Mouse (Mus musculus): ENCODE measurements around the gene Mal.

Gene Mal

DNA sequence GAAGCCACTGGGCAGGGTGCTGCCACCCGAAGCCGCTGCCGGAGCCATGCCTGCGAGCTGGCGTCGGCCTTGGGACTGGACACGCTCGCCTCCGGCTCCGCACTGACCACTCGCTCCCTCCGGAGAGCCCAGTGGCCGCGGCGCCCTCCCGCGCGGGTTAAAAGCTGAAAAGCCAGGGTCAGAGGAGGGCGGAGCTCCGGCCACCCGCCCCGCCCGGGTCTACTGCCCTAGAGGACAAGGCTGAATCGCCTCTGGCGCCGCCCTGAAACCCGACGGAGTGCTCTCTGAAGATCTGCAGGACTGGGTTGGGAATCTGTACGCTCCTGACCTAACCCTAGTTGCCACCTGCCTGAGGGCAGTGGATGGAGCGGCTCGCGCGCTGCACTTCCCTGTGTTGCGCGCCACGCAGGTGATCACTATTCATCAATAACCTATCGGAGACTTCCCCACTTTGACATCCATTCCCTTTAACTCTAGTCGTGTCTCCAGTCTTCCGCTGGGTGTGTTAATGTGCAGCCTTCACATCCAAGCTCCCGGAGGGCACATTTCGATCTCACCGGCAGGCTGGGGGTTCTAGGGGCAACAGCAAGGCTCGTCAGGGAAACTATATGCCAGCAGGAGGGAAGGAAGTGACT is at the start of gene Mal:
TSS of gene Mal (minus strand) at position 610 of the 635 bp plus-strand sequence.
- DNase-seq (ENCODE audit: low spot score) = peak; percentile 23

- DNase-seq (ENCODE audit: low spot score) = no peak
Observed at GRCm38 (mm10) chr2:127705267-127705666, 48.8 kb upstream of the Mal start.

DNA sequence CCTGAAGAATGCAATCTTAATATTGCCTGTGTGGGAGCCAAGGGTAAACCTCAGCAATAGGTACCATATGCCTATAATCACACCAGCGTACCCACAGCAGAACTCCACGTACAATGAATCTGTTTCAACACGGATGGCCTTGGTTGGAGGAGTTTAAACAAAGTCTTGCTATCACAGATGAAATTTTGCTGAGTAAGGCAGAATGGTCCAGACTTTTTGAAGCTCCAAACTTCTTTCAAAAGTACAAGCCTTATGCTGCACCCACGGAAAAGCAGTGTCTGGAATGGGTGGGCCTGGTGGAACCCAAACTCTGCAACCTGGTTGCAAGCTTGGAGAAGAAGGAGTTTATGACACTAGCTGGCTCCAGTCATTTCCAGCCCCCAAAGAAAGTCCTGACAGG is 32.7 kb upstream of the Mal start:
- no peak for DNase-seq (ENCODE audit: low spot score)

DNA sequence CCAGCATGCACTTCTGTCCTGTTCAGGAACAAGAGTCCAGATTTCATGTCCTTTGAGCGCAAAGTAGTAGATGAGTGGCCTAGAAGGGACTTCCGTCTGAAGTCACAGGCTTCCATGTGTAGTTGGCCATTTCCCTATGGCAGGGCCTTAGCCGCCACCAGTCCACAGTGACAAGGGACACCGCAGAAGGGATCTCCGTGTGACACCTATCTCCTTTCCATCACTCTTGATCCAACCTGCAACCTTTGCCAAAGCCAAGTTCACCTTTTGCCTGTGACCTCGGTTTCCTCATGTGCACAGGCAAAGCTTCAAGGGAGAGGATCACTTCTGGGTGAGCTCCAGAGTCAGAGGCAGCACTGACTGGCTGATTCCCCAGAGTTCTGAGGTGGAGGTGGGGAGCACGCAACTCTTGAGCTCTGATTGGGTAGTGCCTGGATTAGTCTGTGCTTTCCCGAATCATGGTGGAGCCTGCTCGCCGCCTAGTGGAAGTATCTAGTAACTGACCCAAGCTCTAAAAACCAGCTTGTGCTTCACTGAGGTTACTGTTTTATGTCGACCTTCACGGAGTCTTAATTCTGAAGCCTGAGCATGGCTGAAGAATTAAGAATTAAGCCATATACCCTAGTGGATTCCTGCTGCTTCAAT is 27.3 kb upstream of the Mal start:
- peak; percentile 46 for DNase-seq (ENCODE audit: low spot score)

- DNase-seq (ENCODE audit: low spot score) = no peak
Observed at GRCm38 (mm10) chr2:127667843-127668506, 11.5 kb upstream of the Mal start.

DNA sequence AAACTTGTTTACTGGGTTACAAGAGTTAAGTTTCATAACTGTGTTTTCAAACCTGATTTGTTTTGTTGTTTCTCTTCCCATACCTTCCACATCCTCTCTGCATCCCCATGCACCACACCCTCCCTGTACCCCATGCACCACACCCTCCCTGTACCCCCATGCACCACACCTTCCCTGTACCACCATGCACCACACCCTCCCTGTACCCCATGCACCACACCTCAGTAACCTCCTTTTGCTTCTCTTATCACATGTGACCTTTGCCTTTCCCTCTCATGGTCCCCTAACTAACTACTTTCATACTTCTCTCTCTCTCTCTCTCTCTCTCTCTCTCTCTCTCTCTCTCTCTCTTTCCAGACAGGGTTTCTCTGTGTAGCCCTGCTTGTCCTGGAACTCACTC is 10.5 kb upstream of the Mal start:
- no peak for DNase-seq (ENCODE audit: low spot score)

GRCm38 (mm10) chr2:127662708-127663107 is 6.2 kb upstream of the Mal start:
- no peak for DNase-seq (ENCODE audit: low spot score)

DNA sequence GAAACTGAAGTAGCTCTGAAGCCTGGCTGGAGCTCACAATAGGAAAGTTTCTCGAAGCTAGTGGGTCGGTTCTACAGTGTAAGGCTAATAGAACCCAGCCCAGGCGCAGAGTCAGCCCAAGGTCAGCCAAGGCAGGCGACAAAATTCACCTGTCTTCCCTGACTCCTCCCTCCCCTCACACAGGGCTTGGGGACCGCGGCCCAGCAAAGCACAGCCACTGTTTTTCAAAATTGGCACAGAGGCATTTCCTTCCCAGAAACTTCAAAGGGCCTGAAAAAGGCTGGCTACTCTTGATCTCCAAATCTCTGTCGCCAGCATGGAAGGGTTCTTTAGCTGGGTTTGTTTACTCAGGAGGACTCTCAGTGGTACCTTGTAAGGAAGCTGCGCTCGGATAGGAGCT is 1.1 kb downstream of the Mal start:
- DNase-seq (ENCODE audit: low spot score) = no peak

DNA sequence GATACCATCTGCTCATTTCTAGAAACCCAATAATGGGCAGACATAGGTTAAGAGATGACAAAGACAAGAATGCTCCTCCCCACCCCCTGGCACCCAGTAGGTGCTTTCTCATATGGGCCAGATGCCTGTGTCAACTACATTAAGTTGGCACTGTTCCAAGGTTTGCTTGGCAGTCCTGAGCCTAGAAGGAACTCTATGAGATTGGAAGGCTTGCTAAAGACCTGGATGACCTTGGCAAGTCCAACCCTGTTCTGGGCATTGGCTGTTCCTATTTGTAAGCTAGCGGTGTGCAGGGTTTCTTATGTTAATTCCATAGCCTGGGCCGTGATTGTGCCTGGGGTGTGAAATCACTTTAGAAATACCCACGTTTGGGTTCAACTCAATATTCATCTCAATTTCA is 1.7 kb downstream of the Mal start:
- no peak for DNase-seq (ENCODE audit: low spot score)

- DNase-seq (ENCODE audit: low spot score) = no peak
Observed at GRCm38 (mm10) chr2:127652805-127653204, 3.7 kb downstream of the Mal start.

DNA sequence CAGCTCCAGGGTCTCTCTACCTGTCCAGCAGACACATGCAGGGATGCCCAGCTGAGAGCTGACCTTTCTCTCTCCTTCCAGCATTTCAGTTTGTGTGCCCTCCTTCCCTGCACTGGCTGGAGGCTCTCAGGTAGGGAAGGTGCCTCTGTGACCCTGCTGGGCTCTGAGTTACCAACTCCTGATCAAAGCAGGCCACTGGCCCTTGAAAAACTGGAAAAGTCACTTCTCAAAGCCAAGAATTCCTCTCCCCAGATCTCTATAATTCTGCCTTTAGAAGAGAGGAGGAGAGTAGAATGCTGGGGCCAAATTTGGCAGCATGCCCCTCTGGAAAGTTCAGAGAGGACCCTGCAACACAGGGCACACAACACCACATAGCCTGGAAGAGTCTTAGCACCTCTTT is 4.2 kb downstream of the Mal start:
- DNase-seq (ENCODE audit: low spot score) = no peak

GRCm38 (mm10) chr2:127651601-127652000 is 4.9 kb downstream of the Mal start:
- no peak for DNase-seq (ENCODE audit: low spot score)

GRCm38 (mm10) chr2:127649921-127650320 is 6.6 kb downstream of the Mal start:
- DNase-seq (ENCODE audit: low spot score) = no peak

DNA sequence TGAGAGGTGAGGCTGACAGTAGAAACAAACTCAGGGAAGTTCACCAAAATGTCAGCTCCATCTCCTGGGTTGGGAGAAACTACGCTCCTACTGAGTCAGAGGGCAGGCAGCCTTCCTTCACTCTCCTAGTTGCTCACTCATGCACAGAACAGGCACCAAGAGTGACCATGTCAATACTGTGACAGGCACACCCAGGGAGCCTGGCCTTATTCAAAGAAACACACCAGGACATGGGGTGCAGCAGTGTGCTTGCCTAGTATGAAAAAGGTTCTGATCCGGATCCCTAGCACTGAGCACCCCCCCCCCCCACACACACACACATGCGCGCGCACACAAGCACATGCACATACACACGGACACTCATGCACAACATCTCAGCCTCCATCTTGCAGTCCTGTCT is 8.3 kb downstream of the Mal start:
- DNase-seq (ENCODE audit: low spot score) = no peak

GRCm38 (mm10) chr2:127646875-127647274 is 9.6 kb downstream of the Mal start:
- no peak for DNase-seq (ENCODE audit: low spot score)

GRCm38 (mm10) chr2:127643728-127644704 is 12.5 kb downstream of the Mal start:
- no peak for DNase-seq (ENCODE audit: low spot score)

DNA sequence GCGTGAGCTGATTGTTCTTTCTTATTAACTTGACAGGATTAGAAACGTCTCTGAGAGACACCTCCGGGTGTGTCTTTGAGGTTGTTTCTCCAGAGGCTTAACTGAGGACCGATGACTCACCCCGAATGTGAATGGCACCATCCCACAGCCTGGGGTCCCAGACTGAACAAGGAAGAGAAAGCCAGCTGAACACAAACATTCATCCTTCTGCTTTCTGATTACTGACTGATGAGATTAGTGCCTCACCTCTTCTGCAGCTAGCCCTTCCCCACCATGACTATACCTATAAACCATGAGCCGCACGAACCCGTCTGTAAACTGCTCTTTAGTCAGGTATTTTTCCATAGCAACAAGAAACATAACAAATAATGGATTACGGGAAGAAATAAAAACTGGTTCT is 17.5 kb downstream of the Mal start:
- no peak for DNase-seq (ENCODE audit: low spot score)

- DNase-seq (ENCODE audit: low spot score) = no peak
Observed at GRCm38 (mm10) chr2:127635581-127635980, 20.9 kb downstream of the Mal start.

DNA sequence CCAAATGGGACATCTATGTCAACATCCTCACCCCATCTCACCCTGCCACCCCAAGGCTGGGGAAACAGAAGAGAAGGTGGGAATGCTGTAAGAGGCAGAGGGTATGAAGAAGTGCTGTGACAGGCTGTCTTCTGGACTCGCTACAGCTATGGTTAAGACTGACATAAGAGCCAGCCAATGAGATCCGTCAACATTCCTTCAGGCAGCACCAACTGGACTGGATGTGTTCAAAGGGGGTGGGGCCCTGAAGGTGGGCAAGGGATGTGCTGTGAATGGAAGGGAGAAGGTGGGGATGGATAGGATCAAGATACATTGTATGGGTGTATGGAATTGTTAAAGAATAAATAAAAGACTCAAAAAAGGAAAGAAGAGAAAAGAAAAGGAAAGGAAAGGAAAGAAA is 23.9 kb downstream of the Mal start:
- no peak for DNase-seq (ENCODE audit: low spot score)

DNA sequence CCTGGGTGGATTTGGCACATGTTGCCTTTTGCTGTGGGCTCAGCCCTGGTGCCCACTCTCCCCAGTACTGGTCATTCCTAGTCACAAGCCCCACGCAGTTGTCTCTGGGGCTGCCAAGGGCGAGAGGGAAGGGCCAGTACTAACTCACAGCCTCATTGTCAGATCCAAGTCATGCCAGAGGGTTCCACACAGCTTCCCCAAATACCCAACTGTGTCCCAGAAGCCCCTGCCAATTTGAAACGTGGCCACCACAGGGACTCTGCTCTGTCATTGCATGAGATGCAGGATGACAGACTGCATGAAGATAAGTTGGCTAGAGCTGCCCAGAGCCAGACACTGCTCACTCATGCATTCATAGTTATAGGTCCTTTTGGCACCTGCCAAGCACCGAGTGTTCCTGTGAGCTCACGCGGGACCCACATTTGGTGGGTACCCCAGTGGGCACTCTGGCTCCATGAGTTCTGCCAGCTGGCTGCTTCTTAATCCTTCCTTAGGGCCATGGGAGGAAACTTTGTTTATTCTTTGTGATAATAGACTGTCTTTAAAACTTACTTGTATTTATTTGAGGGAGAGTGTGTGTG is 28.4 kb downstream of the Mal start:
- peak; percentile 13 for DNase-seq (ENCODE audit: low spot score)

DNA sequence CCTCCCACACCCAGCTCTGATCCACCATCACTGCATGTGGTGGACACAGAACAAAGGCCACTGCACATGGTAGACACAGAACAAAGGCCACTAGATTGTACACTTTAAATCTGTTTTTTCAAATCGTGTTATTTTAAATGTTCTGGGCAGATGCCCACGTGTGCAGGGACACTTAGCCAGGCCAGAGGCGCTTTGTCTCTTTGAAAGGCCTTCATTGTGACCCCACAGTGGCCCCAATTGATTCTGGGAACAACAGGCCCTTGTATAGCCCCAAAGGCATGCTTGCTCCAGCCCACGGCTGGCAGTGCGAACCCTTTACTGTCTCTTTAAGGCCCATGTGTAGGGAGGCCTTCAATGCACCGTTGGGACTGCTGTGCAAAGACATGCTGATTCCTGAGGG is 29.1 kb downstream of the Mal start:
- peak; percentile 45 for DNase-seq (ENCODE audit: low spot score)

GRCm38 (mm10) chr2:127625659-127626058 is 30.8 kb downstream of the Mal start:
- no peak for DNase-seq (ENCODE audit: low spot score)
